ENCODE assay signal across 8 mouse cellular contexts in the genomic region with DNA sequence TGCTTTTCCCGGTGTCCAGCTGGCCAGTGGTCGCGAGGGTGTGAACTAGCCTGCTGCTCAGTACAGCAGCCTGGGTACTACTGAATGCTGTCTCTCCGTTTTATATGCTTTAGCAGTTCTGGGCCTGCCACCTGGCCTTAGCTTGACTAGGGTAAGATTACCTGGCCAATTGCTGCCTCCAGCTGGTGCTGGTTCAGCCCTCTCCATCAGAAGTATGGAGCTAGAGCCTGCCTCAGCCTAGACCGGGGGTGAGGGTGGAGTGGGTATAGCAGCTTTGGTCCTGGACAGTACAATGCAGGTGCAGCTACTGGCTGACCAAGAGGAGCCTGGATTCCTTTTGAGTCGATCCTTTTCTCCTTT.
DNase-seq lines count a peak whose midpoint lies in the region; ATAC-seq and TF ChIP-seq lines count a peak whose summit lies in the region.

No protein-coding gene starts in this region.

- peak overlapping the region; percentile 100 for H3K4me2 ChIP-seq in heart, embryonic 12.5 days
- H3K4me2 ChIP-seq in hindbrain, embryonic 11.5 days (replicated peaks; ENCODE audit: low read depth, low read length), result peak overlapping the region; percentile 100

- ATAC-seq in heart, embryonic 12.5 days (ENCODE audit: insufficient number of reproducible peaks, low FRiP score), result no peak
- no peak for ATAC-seq in G1E (ENCODE audit: extremely low read depth, insufficient number of reproducible peaks, low FRiP score, poor library complexity, severe bottlenecking)
- ATAC-seq in hindbrain, embryonic 11.5 days (ENCODE audit: low FRiP score), result peak; percentile 14; the same call in 1 of the 2 replicates

- H3K36me3 ChIP-seq in heart, embryonic 12.5 days, result no peaks in the 10 kb centered on the region
- no peaks in the 10 kb centered on the region for H3K36me3 ChIP-seq in G1E (replicated peaks)
- H3K36me3 ChIP-seq in hindbrain, embryonic 11.5 days (ENCODE audit: control insufficient read depth, insufficient read depth, low read length), result no peaks in the 10 kb centered on the region
- H3K36me3 ChIP-seq in midbrain, embryonic 10.5 days, result no peaks in the 10 kb centered on the region; the same call in 1 of the 2 replicates

- H3K9ac ChIP-seq in heart, embryonic 12.5 days, result peak overlapping the region; percentile 77
- H3K9ac ChIP-seq in hindbrain, embryonic 11.5 days (ENCODE audit: low read depth, low read length), result peak overlapping the region; percentile 82

- H3K9me3 ChIP-seq in heart, embryonic 12.5 days (replicated peaks), result no peaks in the 10 kb centered on the region
- peaks cover 81% of the 10 kb centered on the region for H3K9me3 ChIP-seq in G1E (replicated peaks)
- H3K9me3 ChIP-seq in hindbrain, embryonic 11.5 days (ENCODE audit: control insufficient read depth, low read length), result no peaks in the 10 kb centered on the region
- no peaks in the 10 kb centered on the region for H3K9me3 ChIP-seq in midbrain, embryonic 10.5 days (replicated peaks)

- TF ChIP-seq CTCF in G1E (IDR thresholded peaks at IDR 0.05; ENCODE audit: low read depth, low read length), result no peak

- H3K27ac ChIP-seq in heart, embryonic 12.5 days (ENCODE audit: poor library complexity, severe bottlenecking), result no peak overlapping the region
- no peak overlapping the region for H3K27ac ChIP-seq in hindbrain, embryonic 11.5 days (ENCODE audit: low read depth, low read length)
- peak overlapping the region; percentile 92 for H3K27ac ChIP-seq in midbrain, embryonic 10.5 days (replicated peaks)

- peak overlapping the region; percentile 65 for H3K4me3 ChIP-seq in heart, embryonic 12.5 days
- peak overlapping the region; percentile 31; the same call in 1 of the 2 replicates for H3K4me3 ChIP-seq in G1E (ENCODE audit: low read depth, low read length)
- H3K4me3 ChIP-seq in hindbrain, embryonic 11.5 days (ENCODE audit: low read depth, low read length), result peak overlapping the region; percentile 81
- peak overlapping the region; percentile 85 for H3K4me3 ChIP-seq in midbrain, embryonic 10.5 days

- peaks cover 31% of the 10 kb centered on the region for H3K4me1 ChIP-seq in heart, embryonic 12.5 days (replicated peaks)
- no peaks in the 10 kb centered on the region for H3K4me1 ChIP-seq in G1E (ENCODE audit: insufficient read depth, low read depth, low read length)
- peaks cover 19% of the 10 kb centered on the region for H3K4me1 ChIP-seq in hindbrain, embryonic 11.5 days (replicated peaks; ENCODE audit: control insufficient read depth, insufficient read depth, low read length)
- peaks cover 95% of the 10 kb centered on the region for H3K4me1 ChIP-seq in midbrain, embryonic 10.5 days

- 20% methylated on average over 6 of the region's 6 CpGs for WGBS in heart, embryonic 12.5 days
- WGBS in hindbrain, embryonic 11.5 days, result 17% methylated on average over 6 of the region's 6 CpGs
- WGBS in midbrain, embryonic 10.5 days, result 12% methylated on average over 6 of the region's 6 CpGs

- no peak for DNase-seq in heart, adult 9 months (ENCODE audit: low spot score in 2 of 2)
- DNase-seq in G1E (ENCODE audit: low spot score), result no peak
- no peak for DNase-seq in hindbrain, embryonic 11.5 days (ENCODE audit: low spot score)
- no peak for DNase-seq in midbrain, embryonic 10.5 days (ENCODE audit: low spot score)
- DNase-seq in spleen, postnatal 36 days (ENCODE audit: low spot score in 2 of 2), result no peak
- DNase-seq in frontal cortex, postnatal 10 days (ENCODE audit: low spot score in 2 of 2), result no peak
- DNase-seq in embryo, embryonic 11 days, result no peak

- peaks cover 10% of the 10 kb centered on the region for H3K27me3 ChIP-seq in heart, embryonic 12.5 days (replicated peaks)
- no peaks in the 10 kb centered on the region for H3K27me3 ChIP-seq in G1E (ENCODE audit: insufficient read depth, low read length)
- no peaks in the 10 kb centered on the region for H3K27me3 ChIP-seq in hindbrain, embryonic 11.5 days (ENCODE audit: control insufficient read depth, insufficient read depth, low read length)
- peaks cover 21% of the 10 kb centered on the region for H3K27me3 ChIP-seq in midbrain, embryonic 10.5 days (ENCODE audit: low read depth, poor library complexity, severe bottlenecking)

Comparison
In these comparisons a context has a peak if more than half of its experiments do, and no peak if none do; other contexts are left out.
1. H3K4me3 ChIP-seq: peak in every context shown above with its lines; median percentile 85 in midbrain, embryonic 10.5 days; 81 in hindbrain, embryonic 11.5 days; 65 in heart, embryonic 12.5 days; 31 in G1E.